Mouse (Mus musculus): ENCODE data around the gene Rbfox2. TPM values are rescaled to one million over a fixed set of nuclear protein-coding genes. Genes with fewer than 3 reads are reported as not detected.
"Not testable (repeated sequence)": the region's sequence is repeated elsewhere in the genome, so short reads cannot be mapped to it uniquely, and the experiment has no call there.

The Rbfox2 gene
- polyA plus RNA-seq, 1 experiment from 2014 or later = 0.27 TPM

- H3K27ac ChIP-seq = no peak overlapping the region
- no peaks in the 10 kb centered on the region for H3K36me3 ChIP-seq (ENCODE audit: inconsistent target)
- WGBS (ENCODE audit: missing documents) = 89% methylated on average over 9 of the region's 9 CpGs
- H3K79me2 ChIP-seq (ENCODE audit: inconsistent target) = no peaks in the 10 kb centered on the region
- H3K4me3 ChIP-seq (ENCODE audit: inconsistent target) = no peak overlapping the region
These were observed 228.9 kb downstream of the Rbfox2 start for GRCm38 (mm10) chr15:77077906-77078305.

- no peak overlapping the region for H3K4me3 ChIP-seq (ENCODE audit: inconsistent target)
- 88% methylated on average over 3 of the region's 3 CpGs for whole genome bisulfite sequencing (ENCODE audit: missing documents)
- no peak overlapping the region for H3K27ac ChIP-seq
- no peaks in the 10 kb centered on the region for H3K36me3 ChIP-seq (ENCODE audit: inconsistent target)
- no peaks in the 10 kb centered on the region for H3K79me2 ChIP-seq (ENCODE audit: inconsistent target)
These were observed 230.3 kb downstream of the Rbfox2 start for GRCm38 (mm10) chr15:77076523-77076922.

- H3K27ac ChIP-seq = no peak overlapping the region
- H3K36me3 ChIP-seq (ENCODE audit: inconsistent target) = no peaks in the 10 kb centered on the region
- H3K79me2 ChIP-seq (ENCODE audit: inconsistent target) = no peaks in the 10 kb centered on the region
- no peak overlapping the region for H3K4me3 ChIP-seq (ENCODE audit: inconsistent target)
- 84% methylated on average over 4 of the region's 4 CpGs for WGBS (ENCODE audit: missing documents)
These were observed 234.1 kb downstream of the Rbfox2 start for GRCm38 (mm10) chr15:77072556-77073163.

GRCm38 (mm10) chr15:77071501-77071900 lies 235.3 kb downstream of the Rbfox2 start:
- WGBS (ENCODE audit: missing documents) = 4% methylated on average over 9 of the region's 10 CpGs
- H3K27ac ChIP-seq = no peak overlapping the region
- H3K79me2 ChIP-seq (ENCODE audit: inconsistent target) = no peaks in the 10 kb centered on the region
- H3K4me3 ChIP-seq (ENCODE audit: inconsistent target) = no peak overlapping the region
- H3K36me3 ChIP-seq (ENCODE audit: inconsistent target) = no peaks in the 10 kb centered on the region

- H3K79me2 ChIP-seq (ENCODE audit: inconsistent target) = no peaks in the 10 kb centered on the region
- WGBS (ENCODE audit: missing documents) = 79% methylated on average over 11 of the region's 11 CpGs
- no peak overlapping the region for H3K27ac ChIP-seq
- H3K36me3 ChIP-seq (ENCODE audit: inconsistent target) = no peaks in the 10 kb centered on the region
- no peak overlapping the region for H3K4me3 ChIP-seq (ENCODE audit: inconsistent target)
These were observed 236.0 kb downstream of the Rbfox2 start for GRCm38 (mm10) chr15:77070745-77071268.

- WGBS (ENCODE audit: missing documents) = 94% methylated on average over 3 of the region's 3 CpGs
- H3K79me2 ChIP-seq (ENCODE audit: inconsistent target) = no peaks in the 10 kb centered on the region
These were observed 237.8 kb downstream of the Rbfox2 start for GRCm38 (mm10) chr15:77069019-77069418.

GRCm38 (mm10) chr15:77068439-77068861 lies 238.4 kb downstream of the Rbfox2 start:
- Histone ChIP-seq H3K4me3 (ENCODE audit: inconsistent target) (no peak overlapping the region), H3K27ac (no peak overlapping the region), H3K79me2 (ENCODE audit: inconsistent target) (no peaks in the 10 kb centered on the region), H3K36me3 (ENCODE audit: inconsistent target) (no peaks in the 10 kb centered on the region)
- WGBS (ENCODE audit: missing documents) = 75% methylated on average over 3 of the region's 3 CpGs

More at GRCm38 (mm10) chr15:77069019-77069418, 237.8 kb downstream of the Rbfox2 start:
- H3K4me3 ChIP-seq (ENCODE audit: inconsistent target) = no peak overlapping the region
- no peak overlapping the region for H3K27ac ChIP-seq
- H3K36me3 ChIP-seq (ENCODE audit: inconsistent target) = no peaks in the 10 kb centered on the region

- no peak overlapping the region for H3K4me3 ChIP-seq (ENCODE audit: inconsistent target)
- 95% methylated on average over 6 of the region's 6 CpGs for WGBS (ENCODE audit: missing documents)
- H3K27ac ChIP-seq = no peak overlapping the region
- no peaks in the 10 kb centered on the region for H3K79me2 ChIP-seq (ENCODE audit: inconsistent target)
- H3K36me3 ChIP-seq (ENCODE audit: inconsistent target) = no peaks in the 10 kb centered on the region
These were observed 240.6 kb downstream of the Rbfox2 start for GRCm38 (mm10) chr15:77066233-77066632.

- H3K36me3 ChIP-seq (ENCODE audit: inconsistent target) = no peaks in the 10 kb centered on the region
- H3K27ac ChIP-seq = no peak overlapping the region
- no peaks in the 10 kb centered on the region for H3K79me2 ChIP-seq (ENCODE audit: inconsistent target)
- H3K4me3 ChIP-seq (ENCODE audit: inconsistent target) = no peak overlapping the region
- WGBS (ENCODE audit: missing documents) = 91% methylated on average over 6 of the region's 6 CpGs
These were observed 241.4 kb downstream of the Rbfox2 start for GRCm38 (mm10) chr15:77065259-77065852.

- no peak overlapping the region for H3K4me3 ChIP-seq (ENCODE audit: inconsistent target)
- no peaks in the 10 kb centered on the region for H3K79me2 ChIP-seq (ENCODE audit: inconsistent target)
- no peak overlapping the region for H3K27ac ChIP-seq
- no peaks in the 10 kb centered on the region for H3K36me3 ChIP-seq (ENCODE audit: inconsistent target)
These were observed 244.1 kb downstream of the Rbfox2 start for GRCm38 (mm10) chr15:77062746-77063145.

GRCm38 (mm10) chr15:77059416-77059815 lies 247.4 kb downstream of the Rbfox2 start:
- not testable (repeated sequence) for H3K4me3 ChIP-seq (ENCODE audit: inconsistent target); H3K27ac ChIP-seq
- WGBS (ENCODE audit: missing documents) = 92% methylated on average over 4 of the region's 4 CpGs

GRCm38 (mm10) chr15:77058566-77058965 lies 248.2 kb downstream of the Rbfox2 start:
- no peaks in the 10 kb centered on the region for H3K36me3 ChIP-seq (ENCODE audit: inconsistent target)
- H3K27ac ChIP-seq = no peak overlapping the region
- H3K4me3 ChIP-seq (ENCODE audit: inconsistent target) = no peak overlapping the region
- no peaks in the 10 kb centered on the region for H3K79me2 ChIP-seq (ENCODE audit: inconsistent target)

More at GRCm38 (mm10) chr15:77059416-77059815, 247.4 kb downstream of the Rbfox2 start:
- H3K36me3 ChIP-seq (ENCODE audit: inconsistent target); H3K79me2 ChIP-seq (ENCODE audit: inconsistent target): not testable (repeated sequence)

- Histone ChIP-seq H3K79me2 (ENCODE audit: inconsistent target) (no peaks in the 10 kb centered on the region), H3K4me3 (ENCODE audit: inconsistent target) (no peak overlapping the region), H3K36me3 (ENCODE audit: inconsistent target) (no peaks in the 10 kb centered on the region), H3K27ac (no peak overlapping the region)
- 47% methylated on average over 3 of the region's 3 CpGs for WGBS (ENCODE audit: missing documents)
These were observed 250.1 kb downstream of the Rbfox2 start for GRCm38 (mm10) chr15:77056791-77057051.

- Histone ChIP-seq H3K27ac (no peak overlapping the region), H3K79me2 (ENCODE audit: inconsistent target) (no peaks in the 10 kb centered on the region), H3K4me3 (ENCODE audit: inconsistent target) (no peak overlapping the region), H3K36me3 (ENCODE audit: inconsistent target) (no peaks in the 10 kb centered on the region)
- WGBS (ENCODE audit: missing documents) = 82% methylated on average over 6 of the region's 6 CpGs
These were observed 250.6 kb downstream of the Rbfox2 start for GRCm38 (mm10) chr15:77056001-77056790.

GRCm38 (mm10) chr15:77054611-77055175 lies 252.1 kb downstream of the Rbfox2 start:
- no peaks in the 10 kb centered on the region for H3K79me2 ChIP-seq (ENCODE audit: inconsistent target)
- H3K4me3 ChIP-seq (ENCODE audit: inconsistent target) = no peak overlapping the region
- H3K36me3 ChIP-seq (ENCODE audit: inconsistent target) = no peaks in the 10 kb centered on the region
- H3K27ac ChIP-seq = no peak overlapping the region
- 81% methylated on average over 5 of the region's 5 CpGs for WGBS (ENCODE audit: missing documents)

Measured in macrophage (primary cell).